Mouse (Mus musculus): ENCODE results near the gene Zbtb7a.

Zbtb7a gene

GRCm38 (mm10) chr10:81138821-81139528, 4.0 kb downstream of the Zbtb7a start:
- in situ Hi-C loops (cut with MboI, MseI), result no loop called here

- in situ Hi-C loops (cut with MboI, MseI), result no loop called here
Measured at GRCm38 (mm10) chr10:81139529-81139846, 4.5 kb downstream of the Zbtb7a start.

- in situ Hi-C loops (cut with MboI, MseI), result loop anchor here (10.0 kb wide), 1 partner anchor 535 kb away; the partner anchor contains the start of genes Adat3, Gm49322 and Scamp4
Measured at GRCm38 (mm10) chr10:81140005-81140404, 5.0 kb downstream of the Zbtb7a start.

GRCm38 (mm10) chr10:81140717-81141454, 5.9 kb downstream of the Zbtb7a start:
- in situ Hi-C loops (cut with MboI, MseI), result loop anchor here (10.0 kb wide), 1 partner anchor 536 kb away; the partner anchor contains the start of genes Adat3, Gm49322 and Scamp4

- in situ Hi-C loops (cut with MboI, MseI), result loop anchor here (10.0 kb wide), 1 partner anchor 537 kb away; the partner anchor contains the start of genes Adat3, Gm49322 and Scamp4
Measured at GRCm38 (mm10) chr10:81141455-81142210, 6.6 kb downstream of the Zbtb7a start.

- in situ Hi-C loops (cut with MboI, MseI), result loop anchor here (10.0 kb wide), 1 partner anchor 538 kb away; the partner anchor contains the start of genes Adat3, Gm49322 and Scamp4
Measured at GRCm38 (mm10) chr10:81142551-81142981, 7.5 kb downstream of the Zbtb7a start.

GRCm38 (mm10) chr10:81143157-81143633, 8.2 kb downstream of the Zbtb7a start:
- in situ Hi-C loops (cut with MboI, MseI), result loop anchor here (10.0 kb wide), 1 partner anchor 538 kb away; the partner anchor contains the start of genes Adat3, Gm49322 and Scamp4

GRCm38 (mm10) chr10:81143845-81144437, 8.9 kb downstream of the Zbtb7a start:
- in situ Hi-C loops (cut with MboI, MseI), result loop anchor here (10.0 kb wide), 1 partner anchor 539 kb away; the partner anchor contains the start of genes Adat3, Gm49322 and Scamp4

GRCm38 (mm10) chr10:81144667-81145066, 9.6 kb downstream of the Zbtb7a start:
- in situ Hi-C loops (cut with MboI, MseI), result loop anchor here (10.0 kb wide), 1 partner anchor 540 kb away; the partner anchor contains the start of genes Adat3, Gm49322 and Scamp4

- in situ Hi-C loops (cut with MboI, MseI), result loop anchor here (10.0 kb wide), 1 partner anchor 541 kb away; the partner anchor contains the start of genes Adat3, Gm49322 and Scamp4
Measured at GRCm38 (mm10) chr10:81145307-81145706, 10.3 kb downstream of the Zbtb7a start.

GRCm38 (mm10) chr10:81145778-81146177, 10.8 kb downstream of the Zbtb7a start:
- in situ Hi-C loops (cut with MboI, MseI), result loop anchor here (10.0 kb wide), 1 partner anchor 541 kb away; the partner anchor contains the start of genes Adat3, Gm49322 and Scamp4

- in situ Hi-C loops (cut with MboI, MseI), result loop anchor here (10.0 kb wide), 1 partner anchor 541 kb away; the partner anchor contains the start of genes Adat3, Gm49322 and Scamp4
Measured at GRCm38 (mm10) chr10:81146296-81146695, 11.3 kb downstream of the Zbtb7a start.

GRCm38 (mm10) chr10:81151261-81151660, 16.2 kb downstream of the Zbtb7a start:
- in situ Hi-C loops (cut with MboI, MseI), result no loop called here

- in situ Hi-C loops (cut with MboI, MseI), result no loop called here
Measured at GRCm38 (mm10) chr10:81152609-81153008, 17.6 kb downstream of the Zbtb7a start.

- in situ Hi-C loops (cut with MboI, MseI), result no loop called here
Measured at GRCm38 (mm10) chr10:81154313-81154712, 19.3 kb downstream of the Zbtb7a start.

- in situ Hi-C loops (cut with MboI, MseI), result no loop called here
Measured at GRCm38 (mm10) chr10:81154736-81155135, 19.7 kb downstream of the Zbtb7a start.

- in situ Hi-C loops (cut with MboI, MseI), result loop anchor here (5.0 kb wide), 1 partner anchor 74 kb away; no protein-coding TSS in a partner anchor
Measured at GRCm38 (mm10) chr10:81161602-81162317, 26.7 kb downstream of the Zbtb7a start.

- in situ Hi-C loops (cut with MboI, MseI), result loop anchor here (5.0 kb wide), 1 partner anchor 75 kb away; no protein-coding TSS in a partner anchor
Measured at GRCm38 (mm10) chr10:81162318-81162652, 27.3 kb downstream of the Zbtb7a start.

- in situ Hi-C loops (cut with MboI, MseI), result no loop called here
Measured at GRCm38 (mm10) chr10:81165118-81165517, 30.1 kb downstream of the Zbtb7a start.
